Comparison of ENCODE assay signal across 12 mouse cellular contexts in genomic region chr17:40977914-40978313, GRCm38 (mm10). TPM values are rescaled to one million over a fixed set of nuclear protein-coding genes. Genes with fewer than 3 reads are reported as not detected.
DNase-seq lines count a peak whose midpoint lies in the region; ATAC-seq and TF ChIP-seq lines count a peak whose summit lies in the region.
"Had no signal": no experiment of that assay in that cellular context is flagged by ENCODE, and none has a peak within 500 bp of the region (broad histone marks: within the 10 kb centered on the region; RNA-seq: fewer than 3 reads in every experiment).

No protein-coding gene starts in this region.

- no peak overlapping the region for H3K4me2 ChIP-seq in CH12.LX (ENCODE audit: insufficient read depth, low read depth, poor library complexity, severe bottlenecking)
- no peak overlapping the region for H3K4me2 ChIP-seq in hindbrain, postnatal 0 days (ENCODE audit: low read depth, low read length)
- H3K4me2 ChIP-seq: heart, embryonic 12.5 days; kidney, embryonic 15.5 days had no signal

- no peak overlapping the region for H3K4me3 ChIP-seq in layer of hippocampus, adult 2 months
- H3K4me3 ChIP-seq in CH12.LX (replicated peaks in 1 of 3; ENCODE audit: low read depth in 2 of 3, low read length in 2 of 3, poor library complexity in 1 of 3): no peak overlapping the region
- no peak overlapping the region for H3K4me3 ChIP-seq in hindbrain, postnatal 0 days (ENCODE audit: low read length)
- no peak overlapping the region for H3K4me3 ChIP-seq in thymus, adult 2 months (ENCODE audit: control insufficient read depth, insufficient read depth, low read length)
- H3K4me3 ChIP-seq: erythroblast, embryonic 14.5 days; heart, embryonic 12.5 days; kidney, embryonic 15.5 days had no signal

- no peak for TF ChIP-seq EP300 in CH12.LX (IDR thresholded peaks at IDR 0.05; ENCODE audit: low read length)

- in situ Hi-C loops in CH12.LX (cut with MboI; ENCODE audit: low pct_ligation_motif_present, low pct_unique_long_range_greater_than_20kb, low sequenced_read_pairs): no loop called here

- H3K9ac ChIP-seq in CH12.LX (ENCODE audit: insufficient read depth, low read depth): no peak overlapping the region
- no peak overlapping the region for H3K9ac ChIP-seq in hindbrain, postnatal 0 days (replicated peaks; ENCODE audit: low read length)
- H3K9ac ChIP-seq: heart, embryonic 12.5 days; kidney, embryonic 15.5 days had no signal

- intact Hi-C loops in heart, postnatal 25 days (cut with DNase I): loop anchor here (10.0 kb wide), 1 partner anchor 1627 kb away; no protein-coding TSS in a partner anchor

- no peaks in the 10 kb centered on the region for H3K79me2 ChIP-seq in CH12.LX (replicated peaks; ENCODE audit: control insufficient read depth, extremely low read depth, insufficient read depth, poor library complexity, severe bottlenecking)

- peak; percentile 58; the same call in 1 of the 2 replicates for ATAC-seq in hindbrain, postnatal 0 days

- WGBS in hindbrain, postnatal 0 days: 48% methylated on average over 11 of the region's 11 CpGs
- 82% methylated on average over 11 of the region's 11 CpGs for WGBS in thymus, adult 2 months

- no peaks in the 10 kb centered on the region for H3K9me3 ChIP-seq in CH12.LX (replicated peaks; ENCODE audit: low read length)
- no peaks in the 10 kb centered on the region for H3K9me3 ChIP-seq in hindbrain, postnatal 0 days (ENCODE audit: low read length)
- H3K9me3 ChIP-seq: heart, embryonic 12.5 days; kidney, embryonic 15.5 days had no signal

- TF ChIP-seq RAD21 in CH12.LX (IDR thresholded peaks at IDR 0.05; ENCODE audit: low read depth, low read length): peak; percentile 45

- no peaks in the 10 kb centered on the region for H3K27me3 ChIP-seq in CH12.LX (replicated peaks)
- H3K27me3 ChIP-seq in hindbrain, postnatal 0 days (ENCODE audit: insufficient read depth, low read length): no peaks in the 10 kb centered on the region
- H3K27me3 ChIP-seq in thymus, adult 2 months (ENCODE audit: control insufficient read depth, insufficient read depth, low read length): no peaks in the 10 kb centered on the region
- H3K27me3 ChIP-seq: heart, embryonic 12.5 days; kidney, embryonic 15.5 days had no signal

- dilution Hi-C loops in CH12.LX (cut with MboI; ENCODE audit: extremely low pct_ligation_motif_present, extremely low pct_unique_long_range_greater_than_20kb, low sequenced_read_pairs): no loop called here

- peak; percentile 68 for TF ChIP-seq CTCF in layer of hippocampus, adult 2 months (conservative IDR thresholded peaks at IDR 0.05)
- peak in 1 of 2 experiments; percentile 42; a peak in 2 of 4 replicates for TF ChIP-seq CTCF in CH12.LX (conservative IDR thresholded peaks at IDR 0.05 in 1 of 2, IDR thresholded peaks at IDR 0.05 in 1 of 2; ENCODE audit: low read depth in 2 of 2, low read length in 2 of 2)
- peak; percentile 62 for TF ChIP-seq CTCF in hindbrain, postnatal 0 days (IDR thresholded peaks at IDR 0.05; ENCODE audit: low read depth)
- TF ChIP-seq CTCF in thymus, adult 2 months (IDR thresholded peaks at IDR 0.05; ENCODE audit: borderline replicate concordance, control insufficient read depth, extremely low read depth, insufficient read depth, low read length, poor library complexity): no peak

- peak; percentile 16 to 31 for DNase-seq in layer of hippocampus, adult 2 months (ENCODE audit: low spot score in 2 of 2)
- DNase-seq in layer of hippocampus, adult 9-11 months: no peak
- DNase-seq in CH12.LX (ENCODE audit: extremely low read depth): no peak
- DNase-seq in adipocyte (ENCODE audit: low spot score): peak; percentile 9
- peak; percentile 68 for DNase-seq in hindbrain, postnatal 0 days (ENCODE audit: low spot score)
- DNase-seq in thymus, adult 2 months: no peak
- no peak for DNase-seq in gastrocnemius, postnatal 10 days
- DNase-seq in heart, postnatal 25 days (ENCODE audit: low spot score): no peak

- no peaks in the 10 kb centered on the region for H3K36me3 ChIP-seq in CH12.LX (replicated peaks in 1 of 2; ENCODE audit: control insufficient read depth in 1 of 2, insufficient read depth in 1 of 2, low read length in 1 of 2)
- no peaks in the 10 kb centered on the region for H3K36me3 ChIP-seq in hindbrain, postnatal 0 days (ENCODE audit: insufficient read depth, low read length)
- H3K36me3 ChIP-seq in thymus, adult 2 months (ENCODE audit: control insufficient read depth, insufficient read depth, low read length): no peaks in the 10 kb centered on the region
- H3K36me3 ChIP-seq: heart, embryonic 12.5 days; kidney, embryonic 15.5 days had no signal

- TF ChIP-seq POLR2A in CH12.LX (IDR thresholded peaks at IDR 0.05; ENCODE audit: low read depth, low read length): no peak
- TF ChIP-seq POLR2A in thymus, adult 2 months (IDR thresholded peaks at IDR 0.05; ENCODE audit: control insufficient read depth, extremely low read depth, insufficient read depth, low read length, poor library complexity): no peak

- H3K4me1 ChIP-seq in CH12.LX (ENCODE audit: control insufficient read depth in 1 of 2, insufficient read depth in 2 of 2): no peaks in the 10 kb centered on the region
- no peaks in the 10 kb centered on the region for H3K4me1 ChIP-seq in hindbrain, postnatal 0 days (ENCODE audit: insufficient read depth, low read length)
- H3K4me1 ChIP-seq in thymus, adult 2 months (replicated peaks; ENCODE audit: control insufficient read depth, insufficient read depth, low read length): no peaks in the 10 kb centered on the region
- H3K4me1 ChIP-seq: heart, embryonic 12.5 days; kidney, embryonic 15.5 days had no signal

- H3K27ac ChIP-seq in layer of hippocampus, adult 2 months: 0 out of 2 replicates have a peak overlapping the region, but pooled peaks have one; percentile 23
- no peak overlapping the region for H3K27ac ChIP-seq in CH12.LX (ENCODE audit: insufficient read depth, low read depth)
- no peak overlapping the region for H3K27ac ChIP-seq in hindbrain, postnatal 0 days
- H3K27ac ChIP-seq in thymus, adult 2 months (ENCODE audit: control insufficient read depth, insufficient read depth, low read length): no peak overlapping the region
- H3K27ac ChIP-seq: kidney, embryonic 15.5 days; macrophage had no signal

TF ChIP-seq in CH12.LX, 34 proteins besides CTCF, POLR2A, EP300 and RAD21:
- TF ChIP-seq JUN (IDR thresholded peaks at IDR 0.05; ENCODE audit: insufficient read depth, low read depth, low read length) (no peak), RCOR1 (conservative IDR thresholded peaks at IDR 0.05; ENCODE audit: low read depth, low read length) (no peak), ZNF384 (IDR thresholded peaks at IDR 0.05; ENCODE audit: low read depth, low read length) (no peak)
TF ChIP-seq in CH12.LX: peak in this region for 0.

RNA-seq across cellular contexts. Expression of gene Cenpq, which starts 43.1 kb away (rescaled TPM):
- 1 to 10 TPM; 3.9 to 4.0 TPM for total RNA-seq in layer of hippocampus, adult 2 months (2021)
- total RNA-seq in CH12.LX (2012; rRNA removed): 15.9 and 17.2 TPM in 2 replicates
- total RNA-seq in CH12.LX (2014; rRNA removed): 52.8 and 58.1 TPM in 2 replicates
- 30.5 and 33.8 TPM in 2 replicates for polyA plus RNA-seq in CH12.LX (2012; ENCODE audit: insufficient read length, low read depth)
- 4.1 and 4.7 TPM in 2 replicates for total RNA-seq in hindbrain, postnatal 0 days (2014; rRNA removed)
- 12.4 and 13.7 TPM in 2 replicates for polyA plus RNA-seq in hindbrain, postnatal 0 days (2015; fragmentation: Nextera tagmentation; extraction: Ambion mirVana)
- 3.9 and 4.8 TPM in 2 replicates for polyA plus RNA-seq in thymus, adult 2 months (2012; rRNA removed)
- total RNA-seq in gastrocnemius, postnatal 10 days (2021): 1 to 10 TPM; 6.0 to 6.7 TPM
- 1 to 10 TPM; 4.9 to 6.5 TPM for total RNA-seq in heart, postnatal 25 days (2021)

RNA-seq across cellular contexts. Expression of gene Mut, which starts 43.4 kb away (rescaled TPM):
- total RNA-seq in layer of hippocampus, adult 2 months (2021): 10 to 100 TPM; 48.9 to 50.7 TPM
- total RNA-seq in CH12.LX (2012; rRNA removed) (17.7 and 21.1 TPM in 2 replicates), CH12.LX (2014; rRNA removed) (19.4 and 20.8 TPM in 2 replicates)
- polyA plus RNA-seq in CH12.LX (2012; ENCODE audit: insufficient read length, low read depth): 16.2 and 18.7 TPM in 2 replicates
- 12.3 and 12.8 TPM in 2 replicates for total RNA-seq in hindbrain, postnatal 0 days (2014; rRNA removed)
- 19.8 and 23.9 TPM in 2 replicates for polyA plus RNA-seq in hindbrain, postnatal 0 days (2015; fragmentation: Nextera tagmentation; extraction: Ambion mirVana)
- polyA plus RNA-seq in thymus, adult 2 months (2012; rRNA removed): 9.1 and 9.2 TPM in 2 replicates
- 10 to 100 TPM; 39.3 to 40.1 TPM for total RNA-seq in gastrocnemius, postnatal 10 days (2021)
- 100 to 1,000 TPM; 148 to 157 TPM for total RNA-seq in heart, postnatal 25 days (2021)

Comparison
In these comparisons a context has a peak if more than half of its experiments do, and no peak if none do; other contexts are left out.
1. DNase-seq: peak in layer of hippocampus, adult 2 months (2 of 2), adipocyte (single experiment) and hindbrain, postnatal 0 days (single experiment); none in layer of hippocampus, adult 9-11 months (single experiment), CH12.LX (single experiment), thymus, adult 2 months (single experiment), gastrocnemius, postnatal 10 days (single experiment) and heart, postnatal 25 days (single experiment).